Mouse (Mus musculus) heart, adult 2 months (tissue): ENCODE results near the gene Gm14399. TPM values are rescaled to one million over a fixed set of nuclear protein-coding genes. Genes with fewer than 3 reads are reported as not detected.
"Not testable (repeated sequence)": the region's sequence is repeated elsewhere in the genome, so short reads cannot be mapped to it uniquely, and the experiment has no call there.

Source experiments
- DNase-seq, 2 experiments: peaks; one replicate each; pipeline ENCODE4 v3.0.0; 2021
- H3K27ac ChIP-seq: fragments of 200-600 bp; 2 replicates; pipeline ENCODE4 v1.8.1; 2022
- H3K27me3 ChIP-seq: fragments of 200-500 bp; 2 replicates; pipeline ENCODE4 v1.6.1; 2012; ENCODE audit warnings: mild to moderate bottlenecking, low read length, inconsistent platforms, mixed read lengths; ENCODE audit not compliant: control insufficient read depth, insufficient read depth
- H3K36me3 ChIP-seq: fragments of 200-500 bp; 2 replicates; pipeline ENCODE4 v1.6.1; 2012; ENCODE audit warnings: low read length, inconsistent platforms; ENCODE audit not compliant: control insufficient read depth, insufficient read depth
- H3K4me1 ChIP-seq: fragments of 200-500 bp; 2 replicates; pipeline ENCODE4 v1.6.1; 2011; ENCODE audit warnings: low read length; ENCODE audit not compliant: control insufficient read depth, insufficient read depth
- H3K4me3 ChIP-seq: fragments of 200-600 bp; 2 replicates; pipeline ENCODE4 v1.8.1; 2022
- H3K79me2 ChIP-seq: fragments of 200-500 bp; replicated peaks from 2 replicates; pipeline ENCODE4 v1.6.1; 2012; ENCODE audit warnings: mild to moderate bottlenecking, inconsistent platforms, low read length, moderate library complexity, mixed read lengths; ENCODE audit not compliant: control insufficient read depth, insufficient read depth
- H3K9ac ChIP-seq: fragments of 200-500 bp; 2 replicates; pipeline ENCODE4 v1.6.1; 2012; ENCODE audit warnings: low read depth, mild to moderate bottlenecking, control low read depth, inconsistent platforms, low read length, mixed read lengths
- CTCF ChIP-seq: fragments of 200-600 bp; IDR thresholded peaks from 2 replicates; pipeline ENCODE4 v1.8.1; 2022; ENCODE audit warnings: antibody characterized with exemption, mild to moderate bottlenecking, moderate library complexity
- EP300 ChIP-seq: fragments of 200-500 bp; IDR thresholded peaks from 2 replicates; pipeline ENCODE4 v1.6.1; 2011; ENCODE audit warnings: low read depth, low read length, control low read depth; ENCODE audit not compliant: insufficient read depth
- POLR2A ChIP-seq: fragments of 200-500 bp; IDR thresholded peaks from 2 replicates; pipeline ENCODE4 v1.6.1; 2011; ENCODE audit warnings: mild to moderate bottlenecking, low read depth, low read length, control low read depth; ENCODE audit not compliant: insufficient read depth
- WGBS: fragments of 180-500 bp; shearing (Covaris S2); methylation state at CpG from one replicate; pipeline ENCODE4 v1.1.7; 2018; 5-methylcytosine and 5-hydroxymethylcytosine counted together
- intact Hi-C: fragments of 180-260 bp; cut with DNase I; formaldehyde crosslinking; loops from one replicate; pipeline ENCODE4 v1.15.1; 2025
- long read RNA-seq: library from polyadenylated mRNA; stranded (forward); transcript quantifications from one replicate; pipeline ENCODE4 v2.0.0, GENCODE M21; 2021
- polyA plus RNA-seq: library from polyadenylated mRNA; depleted of rRNA; stranded (reverse); fragments of >200 nt; gene quantifications from 2 replicates; pipeline ENCODE4 v1.2.3, GENCODE M21; 2012; rRNA removed
- total RNA-seq, 2 experiments: library from RNA; stranded (reverse); gene quantifications; 2 replicates each; pipeline ENCODE4 v1.2.3; 2021

Gene Gm14399
- 10 to 100 TPM; 10.0 to 11.6 TPM for total RNA-seq
- 1.0 and 67.7 TPM in 2 replicates for polyA plus RNA-seq
- long read RNA-seq, partial matches to known transcripts, result 2 of 8 reads
- long read RNA-seq, other reads (novel, unspliced or antisense), result 3 of 8 reads

DNA sequence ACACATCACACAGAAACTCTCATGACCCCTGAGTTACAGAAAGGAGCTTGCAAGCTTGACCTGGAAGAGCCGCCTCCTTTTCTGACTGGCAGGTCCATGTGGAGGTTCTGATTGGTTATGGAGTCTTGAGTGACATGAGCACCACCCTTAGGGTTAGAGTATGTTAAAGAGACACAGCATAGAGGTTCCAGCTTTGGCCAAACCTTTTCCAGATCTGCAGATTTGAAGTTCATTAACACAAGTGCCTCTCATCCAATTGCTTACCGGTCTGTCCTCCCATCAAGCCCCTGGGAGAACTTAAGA is at the start of gene Gm14399:
TSS of gene Gm14399 (minus strand) at position 20 of the 303 bp plus-strand sequence.
- H3K4me1 ChIP-seq, H3K36me3 ChIP-seq, intact Hi-C loops, H3K79me2 ChIP-seq, H3K27me3 ChIP-seq, DNase-seq: not testable (repeated sequence)
- peak within 1 kb of the TSS; percentile 38; the same call in 1 of the 2 replicates for H3K27ac ChIP-seq
- WGBS, result 4% methylated on average over 1 of the region's 2 CpGs
- H3K4me3 ChIP-seq, result peak within 1 kb of the TSS; percentile 57
- H3K9ac ChIP-seq, result peak within 1 kb of the TSS; percentile 25

GRCm38 (mm10) chr2:175179008-175179407 is 37.2 kb upstream of the Gm14399 start:
- H3K36me3 ChIP-seq, H3K79me2 ChIP-seq, H3K4me3 ChIP-seq, H3K4me1 ChIP-seq, H3K27me3 ChIP-seq, intact Hi-C loops, H3K9ac ChIP-seq, DNase-seq, H3K27ac ChIP-seq: not testable (repeated sequence)
- WGBS, result 38% methylated on average over 1 of the region's 1 CpGs

DNA sequence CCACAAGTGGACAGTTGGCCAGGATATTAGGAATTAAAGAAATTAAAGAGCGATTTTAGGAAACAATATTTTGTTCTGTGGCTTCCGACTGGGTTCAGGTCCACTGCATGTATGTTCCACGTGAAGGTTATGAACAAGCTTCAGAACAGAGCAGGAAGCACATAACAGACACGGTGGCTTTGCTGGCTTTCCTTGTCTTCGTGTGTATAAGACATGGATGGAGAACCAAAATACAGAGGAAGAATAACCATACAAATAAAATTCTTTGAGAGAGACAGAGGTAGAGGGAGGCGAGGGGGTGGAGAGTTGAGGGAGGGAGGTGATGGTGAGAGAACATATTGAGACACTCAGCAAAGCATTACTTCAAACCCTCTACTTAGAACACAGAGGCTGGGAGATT is 34.5 kb upstream of the Gm14399 start:
- Histone ChIP-seq H3K9ac (no peak overlapping the region), H3K27me3 (no peaks in the 10 kb centered on the region), H3K36me3 (no peaks in the 10 kb centered on the region), H3K4me3 (no peak overlapping the region), H3K79me2 (no peaks in the 10 kb centered on the region), H3K27ac (no peak overlapping the region), H3K4me1 (no peaks in the 10 kb centered on the region)
- no peak for DNase-seq
- WGBS, result 71% methylated on average over 6 of the region's 6 CpGs
- intact Hi-C loops, result no loop called here
- no peak for TF ChIP-seq EP300
- TF ChIP-seq POLR2A, result no peak
- TF ChIP-seq CTCF, result no peak

GRCm38 (mm10) chr2:175175401-175176180 is 33.8 kb upstream of the Gm14399 start, which contains the start of gene Gm14443:
Gene Gm14443, minus strand, starts transcription at chr2:175175871.
- H3K4me3 ChIP-seq, H3K9ac ChIP-seq, H3K27ac ChIP-seq, H3K79me2 ChIP-seq, H3K36me3 ChIP-seq, DNase-seq, H3K4me1 ChIP-seq, intact Hi-C loops, H3K27me3 ChIP-seq: not testable (repeated sequence)
- 64% methylated on average over 12 of the region's 12 CpGs for WGBS

GRCm38 (mm10) chr2:175174058-175174457 is 32.2 kb upstream of the Gm14399 start:
- DNase-seq, intact Hi-C loops, H3K27ac ChIP-seq, H3K4me3 ChIP-seq, H3K9ac ChIP-seq, H3K79me2 ChIP-seq, H3K4me1 ChIP-seq, H3K36me3 ChIP-seq, H3K27me3 ChIP-seq: not testable (repeated sequence)
- 87% methylated on average over 2 of the region's 2 CpGs for WGBS

GRCm38 (mm10) chr2:175172906-175173595 is 31.2 kb upstream of the Gm14399 start:
- DNase-seq, H3K79me2 ChIP-seq, H3K27ac ChIP-seq, H3K36me3 ChIP-seq, H3K4me3 ChIP-seq, H3K27me3 ChIP-seq, H3K9ac ChIP-seq, intact Hi-C loops, H3K4me1 ChIP-seq: not testable (repeated sequence)
- 88% methylated on average over 3 of the region's 3 CpGs for WGBS
